Mouse (Mus musculus): Measurements from ENCODE around the gene 4921511C20Rik.

4921511C20Rik gene

GRCm38 (mm10) chrX:127393993-127394392 lies at the start of gene 4921511C20Rik:
Gene 4921511C20Rik (plus strand): TSS chrX:127394293.
- DNase-seq (ENCODE audit: low spot score in 2 of 2) = no peak

Measured in spleen, postnatal 4 days (tissue).